Mouse (Mus musculus) MN1 (cell line): ENCODE measurements around the gene Ttpal.
A peak's percentile ranks its signal among the peaks of the same experiment; 100 is the strongest.

Experiments
- DNase-seq: peaks from one replicate; pipeline ENCODE4 v3.0.0-alpha.2; 2016; ENCODE audit warnings: low spot score

Ttpal gene

GRCm38 (mm10) chr2:163602101-163602971, at the start of gene Ttpal:
TSS of gene Ttpal (plus strand) at chr2:163602314.
- DNase-seq, result peak; percentile 95

GRCm38 (mm10) chr2:163552518-163552929, 49.6 kb upstream of the Ttpal start:
- no peak for DNase-seq

GRCm38 (mm10) chr2:163554425-163554982, 47.6 kb upstream of the Ttpal start:
- DNase-seq, result no peak

- DNase-seq, result no peak
Observed at GRCm38 (mm10) chr2:163554996-163555395, 47.1 kb upstream of the Ttpal start.

- DNase-seq, result no peak
Observed at GRCm38 (mm10) chr2:163555417-163555816, 46.7 kb upstream of the Ttpal start.

- no peak for DNase-seq
Observed at GRCm38 (mm10) chr2:163558548-163558947, 43.6 kb upstream of the Ttpal start.

- DNase-seq, result no peak
Observed at GRCm38 (mm10) chr2:163559236-163559635, 42.9 kb upstream of the Ttpal start.

- no peak for DNase-seq
Observed at GRCm38 (mm10) chr2:163560247-163560646, 41.9 kb upstream of the Ttpal start.

- DNase-seq, result no peak
Observed at GRCm38 (mm10) chr2:163561258-163561948, 40.7 kb upstream of the Ttpal start.

- no peak for DNase-seq
Observed at GRCm38 (mm10) chr2:163564646-163565045, 37.5 kb upstream of the Ttpal start.

- no peak for DNase-seq
Observed at GRCm38 (mm10) chr2:163574321-163574720, 27.8 kb upstream of the Ttpal start.

GRCm38 (mm10) chr2:163575248-163575647, 26.9 kb upstream of the Ttpal start:
- DNase-seq, result no peak

GRCm38 (mm10) chr2:163577986-163578385, 24.1 kb upstream of the Ttpal start:
- DNase-seq, result no peak

- DNase-seq, result peak; percentile 35
Observed at GRCm38 (mm10) chr2:163580069-163580945, 21.8 kb upstream of the Ttpal start.

GRCm38 (mm10) chr2:163583226-163584087, 18.7 kb upstream of the Ttpal start:
- DNase-seq, result no peak

GRCm38 (mm10) chr2:163584088-163584426, 18.1 kb upstream of the Ttpal start:
- no peak for DNase-seq

GRCm38 (mm10) chr2:163586384-163587261, 15.5 kb upstream of the Ttpal start:
- no peak for DNase-seq

GRCm38 (mm10) chr2:163587506-163587905, 14.6 kb upstream of the Ttpal start:
- DNase-seq, result no peak

GRCm38 (mm10) chr2:163590211-163590610, 11.9 kb upstream of the Ttpal start:
- DNase-seq, result no peak

- DNase-seq, result peak; percentile 54
Observed at GRCm38 (mm10) chr2:163590996-163591395, 11.1 kb upstream of the Ttpal start.
